Mouse (Mus musculus): ENCODE results near the gene Scaf1.

DNA sequence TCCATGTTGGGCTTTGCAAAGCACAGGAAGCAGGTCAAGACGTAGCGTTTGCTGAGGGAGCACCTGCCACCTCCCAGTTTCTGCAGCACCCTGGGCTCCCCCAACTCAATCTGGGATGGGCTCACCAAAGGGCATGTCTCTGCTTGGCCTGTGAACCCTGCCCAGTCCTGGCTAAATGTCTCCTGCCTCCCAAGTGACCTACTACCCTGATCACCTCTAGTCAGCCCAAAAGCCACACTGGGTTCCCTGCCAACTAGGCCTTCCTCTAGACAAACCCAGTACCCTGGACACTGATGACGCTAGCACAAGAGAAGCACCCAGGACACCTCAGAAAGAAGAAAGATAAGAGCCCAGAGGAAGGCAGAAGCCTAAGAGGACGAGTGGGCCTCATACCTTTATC is 3.3 kb downstream of the Scaf1 start:
- no peak for TF ChIP-seq POLR2A (IDR thresholded peaks at IDR 0.05; ENCODE audit: borderline replicate concordance, low read depth, low read length)
- TF ChIP-seq CTCF (IDR thresholded peaks at IDR 0.05; ENCODE audit: low read depth, low read length) = no peak
